Mouse (Mus musculus): ENCODE results near the gene Phpt1. TPM values are rescaled to one million over a fixed set of nuclear protein-coding genes. Genes with fewer than 3 reads are reported as not detected.

The Phpt1 gene
- polyA plus RNA-seq, 1 experiment, result 94.2 TPM

GRCm38 (mm10) chr2:25576965-25577891 is 2.2 kb upstream of the Phpt1 start:
- Histone ChIP-seq H3ac (ENCODE audit: control insufficient read depth, insufficient read length, low read depth) (no peak overlapping the region), H3K79me3 (ENCODE audit: low read depth) (peaks cover 3% of the 10 kb centered on the region), H3K79me2 (ENCODE audit: control insufficient read depth, insufficient read depth) (peaks cover 20% of the 10 kb centered on the region), H3K27me3 (ENCODE audit: control insufficient read depth, insufficient read depth, insufficient read length) (no peaks in the 10 kb centered on the region), H3K4me3 (ENCODE audit: insufficient read depth, poor library complexity, severe bottlenecking) (no peak overlapping the region), H3K36me3 (ENCODE audit: control insufficient read depth, insufficient read depth) (no peaks in the 10 kb centered on the region)
- TF ChIP-seq FOSL1 (IDR thresholded peaks at IDR 0.05; ENCODE audit: insufficient read depth, low read length, poor library complexity, severe bottlenecking) (no peak), MYOD1 (IDR thresholded peaks at IDR 0.05; ENCODE audit: control insufficient read depth, insufficient read length, low read depth) (no peak)

DNA sequence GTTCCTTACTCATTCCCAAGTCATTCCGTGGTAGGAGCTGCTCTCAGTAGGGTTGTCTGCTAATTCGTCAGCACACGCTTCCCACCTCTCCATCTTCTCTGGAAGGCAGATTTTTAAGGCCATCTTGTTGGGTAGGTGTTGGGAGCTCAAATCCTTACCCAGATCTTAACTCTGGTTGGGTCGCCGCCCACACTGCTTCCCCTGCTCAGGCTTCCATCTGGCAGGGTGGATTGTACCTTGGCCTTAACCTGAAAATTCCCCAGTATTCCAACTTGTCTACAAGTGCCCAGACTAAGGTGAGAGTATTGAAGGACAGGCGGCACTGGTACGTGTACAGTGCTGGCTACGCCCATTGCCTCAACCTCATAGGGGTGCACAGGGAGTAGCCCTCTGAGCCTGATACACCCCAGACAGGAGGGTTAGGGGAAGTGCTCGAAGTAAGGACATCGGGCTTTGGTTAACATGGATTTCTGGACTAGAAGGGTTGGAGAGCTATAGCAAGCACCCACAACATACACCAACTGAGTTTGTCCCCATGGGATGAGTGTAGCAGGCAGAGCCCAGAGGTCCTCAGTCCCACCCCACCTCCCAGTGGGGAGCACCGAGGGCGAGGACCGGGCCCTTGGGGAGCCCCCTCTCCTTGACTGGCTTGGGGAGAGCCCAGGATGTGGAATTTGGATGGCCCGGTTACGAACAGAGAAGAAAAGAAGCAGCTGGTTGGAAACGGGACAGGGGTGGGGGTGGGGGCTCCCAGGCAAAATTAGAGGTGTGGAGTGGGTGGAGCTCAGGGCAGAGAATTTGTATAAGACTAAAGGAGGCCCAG is 1.2 kb upstream of the Phpt1 start:
- no peaks in the 10 kb centered on the region for H3K36me3 ChIP-seq (ENCODE audit: control insufficient read depth, insufficient read depth)
- peaks cover 20% of the 10 kb centered on the region for H3K79me2 ChIP-seq (ENCODE audit: control insufficient read depth, insufficient read depth)
- no peak overlapping the region for H3K4me3 ChIP-seq (ENCODE audit: insufficient read depth, poor library complexity, severe bottlenecking)
- peaks cover 3% of the 10 kb centered on the region for H3K79me3 ChIP-seq (ENCODE audit: low read depth)
- no peak overlapping the region for H3ac ChIP-seq (ENCODE audit: control insufficient read depth, insufficient read length, low read depth)
- TF ChIP-seq FOSL1 (IDR thresholded peaks at IDR 0.05; ENCODE audit: insufficient read depth, low read length, poor library complexity, severe bottlenecking), result no peak
- TF ChIP-seq USF1 (IDR thresholded peaks at IDR 0.05; ENCODE audit: low read depth), result no peak
- TF ChIP-seq CEBPB (IDR thresholded peaks at IDR 0.05; ENCODE audit: low read depth), result no peak
- TF ChIP-seq MYOD1 (IDR thresholded peaks at IDR 0.05; ENCODE audit: control insufficient read depth, insufficient read length, low read depth), result no peak
- no peak for TF ChIP-seq CTCF (IDR thresholded peaks at IDR 0.05; ENCODE audit: control insufficient read depth, insufficient read depth, insufficient read length)
- TF ChIP-seq MYOG (IDR thresholded peaks at IDR 0.05; ENCODE audit: control insufficient read depth, extremely low read depth, insufficient read length), result no peak
- TF ChIP-seq MAX (IDR thresholded peaks at IDR 0.05), result no peak
- H3K27me3 ChIP-seq (ENCODE audit: control insufficient read depth, insufficient read depth, insufficient read length), result no peaks in the 10 kb centered on the region

DNA sequence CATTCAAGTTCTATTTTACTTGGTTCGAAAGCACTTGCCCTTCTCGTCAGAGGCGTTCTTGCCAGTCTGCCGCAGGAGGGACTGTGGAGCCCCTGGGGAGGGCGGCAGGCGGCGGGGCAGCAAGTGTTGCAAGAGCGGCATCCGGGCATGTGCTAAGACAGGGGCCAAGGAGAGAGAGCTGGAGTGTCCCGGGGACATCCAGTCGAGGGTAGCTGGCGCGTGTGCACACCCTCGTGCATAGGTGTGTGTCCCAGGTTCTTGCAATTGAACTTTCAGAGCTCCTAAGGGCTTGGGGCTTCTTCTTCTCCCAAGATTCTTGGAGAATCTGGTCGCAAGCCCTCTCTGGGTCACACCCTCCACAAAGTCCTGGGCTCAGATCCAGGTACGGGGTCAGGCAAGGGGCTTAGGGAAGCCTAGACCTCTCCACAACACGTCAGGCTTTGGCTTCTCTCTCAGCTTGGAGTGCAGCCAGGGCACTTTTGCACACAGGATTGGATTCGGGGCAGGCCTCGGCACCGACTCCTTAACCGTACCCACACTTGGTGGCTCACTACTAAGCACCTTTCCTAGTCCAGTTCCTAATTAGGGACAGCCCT is 506 bp upstream of the Phpt1 start:
- Histone ChIP-seq H3K36me3 (ENCODE audit: control insufficient read depth, insufficient read depth) (peaks cover 6% of the 10 kb centered on the region), H3K4me3 (ENCODE audit: insufficient read depth, poor library complexity, severe bottlenecking) (peak overlapping the region; percentile 49), H3K79me3 (ENCODE audit: low read depth) (peaks cover 3% of the 10 kb centered on the region), H3ac (ENCODE audit: control insufficient read depth, insufficient read length, low read depth) (peak overlapping the region; percentile 41), H3K27me3 (ENCODE audit: control insufficient read depth, insufficient read depth, insufficient read length) (no peaks in the 10 kb centered on the region), H3K79me2 (ENCODE audit: control insufficient read depth, insufficient read depth) (peaks cover 20% of the 10 kb centered on the region)
- no peak for TF ChIP-seq MYOD1 (IDR thresholded peaks at IDR 0.05; ENCODE audit: control insufficient read depth, insufficient read length, low read depth)
- no peak for TF ChIP-seq USF1 (IDR thresholded peaks at IDR 0.05; ENCODE audit: low read depth)
- TF ChIP-seq MAX (IDR thresholded peaks at IDR 0.05), result no peak
- no peak for TF ChIP-seq CEBPB (IDR thresholded peaks at IDR 0.05; ENCODE audit: low read depth)
- no peak for TF ChIP-seq FOSL1 (IDR thresholded peaks at IDR 0.05; ENCODE audit: insufficient read depth, low read length, poor library complexity, severe bottlenecking)
- no peak for TF ChIP-seq MYOG (IDR thresholded peaks at IDR 0.05; ENCODE audit: control insufficient read depth, extremely low read depth, insufficient read length)
- no peak for TF ChIP-seq CTCF (IDR thresholded peaks at IDR 0.05; ENCODE audit: control insufficient read depth, insufficient read depth, insufficient read length)

DNA sequence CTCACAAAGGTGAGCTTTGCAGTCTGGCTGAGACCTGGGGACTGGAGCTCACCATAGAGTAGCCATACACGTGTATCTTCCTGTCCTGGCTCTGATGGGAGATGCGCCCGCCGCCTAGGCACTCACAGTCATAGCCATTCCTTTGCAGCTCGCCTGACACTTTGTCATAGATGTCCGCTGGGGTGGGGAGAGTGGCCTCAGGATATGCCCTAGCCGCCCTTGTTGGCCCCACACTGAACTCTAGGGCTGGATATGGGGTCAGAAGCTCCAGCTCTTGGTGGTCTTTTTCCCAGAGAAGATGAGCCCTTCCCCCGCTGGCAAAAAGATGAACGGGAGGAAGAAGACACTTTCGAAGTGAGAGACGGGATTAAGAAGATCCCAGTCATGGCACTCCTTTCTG is 888 bp downstream of the Phpt1 start:
- peaks cover 20% of the 10 kb centered on the region for H3K79me2 ChIP-seq (ENCODE audit: control insufficient read depth, insufficient read depth)
- peak overlapping the region; percentile 49 for H3K4me3 ChIP-seq (ENCODE audit: insufficient read depth, poor library complexity, severe bottlenecking)
- peak overlapping the region; percentile 72 for H3ac ChIP-seq (ENCODE audit: control insufficient read depth, insufficient read length, low read depth)
- TF ChIP-seq FOSL1 (IDR thresholded peaks at IDR 0.05; ENCODE audit: insufficient read depth, low read length, poor library complexity, severe bottlenecking) (no peak), MYOG (IDR thresholded peaks at IDR 0.05; ENCODE audit: control insufficient read depth, extremely low read depth, insufficient read length) (no peak), USF1 (IDR thresholded peaks at IDR 0.05; ENCODE audit: low read depth) (no peak), CTCF (IDR thresholded peaks at IDR 0.05; ENCODE audit: control insufficient read depth, insufficient read depth, insufficient read length) (no peak), CEBPB (IDR thresholded peaks at IDR 0.05; ENCODE audit: low read depth) (no peak), MAX (IDR thresholded peaks at IDR 0.05) (no peak), MYOD1 (IDR thresholded peaks at IDR 0.05; ENCODE audit: control insufficient read depth, insufficient read length, low read depth) (no peak)
- peaks cover 3% of the 10 kb centered on the region for H3K79me3 ChIP-seq (ENCODE audit: low read depth)
- no peaks in the 10 kb centered on the region for H3K27me3 ChIP-seq (ENCODE audit: control insufficient read depth, insufficient read depth, insufficient read length)
- H3K36me3 ChIP-seq (ENCODE audit: control insufficient read depth, insufficient read depth), result peaks cover 6% of the 10 kb centered on the region

- H3K36me3 ChIP-seq (ENCODE audit: control insufficient read depth, insufficient read depth), result peaks cover 6% of the 10 kb centered on the region
- no peak overlapping the region for H3ac ChIP-seq (ENCODE audit: control insufficient read depth, insufficient read length, low read depth)
- peaks cover 20% of the 10 kb centered on the region for H3K79me2 ChIP-seq (ENCODE audit: control insufficient read depth, insufficient read depth)
- H3K4me3 ChIP-seq (ENCODE audit: insufficient read depth, poor library complexity, severe bottlenecking), result no peak overlapping the region
- no peaks in the 10 kb centered on the region for H3K27me3 ChIP-seq (ENCODE audit: control insufficient read depth, insufficient read depth, insufficient read length)
- peaks cover 3% of the 10 kb centered on the region for H3K79me3 ChIP-seq (ENCODE audit: low read depth)
- TF ChIP-seq CTCF (IDR thresholded peaks at IDR 0.05; ENCODE audit: control insufficient read depth, insufficient read depth, insufficient read length) (no peak), CEBPB (IDR thresholded peaks at IDR 0.05; ENCODE audit: low read depth) (no peak), MYOD1 (IDR thresholded peaks at IDR 0.05; ENCODE audit: control insufficient read depth, insufficient read length, low read depth) (no peak), MAX (IDR thresholded peaks at IDR 0.05) (no peak), USF1 (IDR thresholded peaks at IDR 0.05; ENCODE audit: low read depth) (no peak), MYOG (IDR thresholded peaks at IDR 0.05; ENCODE audit: control insufficient read depth, extremely low read depth, insufficient read length) (no peak), FOSL1 (IDR thresholded peaks at IDR 0.05; ENCODE audit: insufficient read depth, low read length, poor library complexity, severe bottlenecking) (no peak)
These were observed 2.0 kb downstream of the Phpt1 start for GRCm38 (mm10) chr2:25573068-25573467.
